Mouse (Mus musculus): ENCODE data around the gene Tmem120b. TPM values are rescaled to one million over a fixed set of nuclear protein-coding genes. Genes with fewer than 3 reads are reported as not detected.

The Tmem120b gene
- total and polyA plus RNA-seq, 3 experiments: 5.6 to 6.8 TPM; not detected in 1

DNA sequence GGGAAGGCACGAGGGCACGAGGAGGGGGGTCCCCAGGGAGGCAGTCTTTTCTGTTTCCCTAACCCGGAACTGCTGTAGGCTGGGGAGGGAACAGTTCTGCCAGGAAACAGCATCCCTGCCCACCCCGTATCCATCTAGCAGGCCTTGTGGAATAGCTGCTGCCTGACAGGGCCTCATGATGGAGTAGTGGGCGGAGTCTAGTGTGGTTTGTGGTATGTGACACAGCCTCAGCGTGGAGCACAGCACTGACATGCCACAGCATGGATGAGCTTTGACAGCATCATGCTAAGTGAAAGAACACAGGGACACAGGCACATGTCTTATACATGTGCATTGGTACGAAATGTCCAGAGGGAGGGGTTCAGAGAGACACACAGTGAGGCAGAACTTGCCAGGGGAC is 34.2 kb downstream of the Tmem120b start:
- no peak overlapping the region for H3K4me3 ChIP-seq (ENCODE audit: control insufficient read depth in 1 of 2, insufficient read depth in 1 of 2, low read depth in 2 of 2, low read length in 2 of 2)
- no peaks in the 10 kb centered on the region; a peak in 1 of 4 replicates for H3K36me3 ChIP-seq (ENCODE audit: control insufficient read depth in 1 of 2, insufficient read depth in 2 of 2, low read length in 2 of 2)
- H3K79me2 ChIP-seq (ENCODE audit: control insufficient read depth, insufficient read depth, low read length, poor library complexity): no peaks in the 10 kb centered on the region

DNA sequence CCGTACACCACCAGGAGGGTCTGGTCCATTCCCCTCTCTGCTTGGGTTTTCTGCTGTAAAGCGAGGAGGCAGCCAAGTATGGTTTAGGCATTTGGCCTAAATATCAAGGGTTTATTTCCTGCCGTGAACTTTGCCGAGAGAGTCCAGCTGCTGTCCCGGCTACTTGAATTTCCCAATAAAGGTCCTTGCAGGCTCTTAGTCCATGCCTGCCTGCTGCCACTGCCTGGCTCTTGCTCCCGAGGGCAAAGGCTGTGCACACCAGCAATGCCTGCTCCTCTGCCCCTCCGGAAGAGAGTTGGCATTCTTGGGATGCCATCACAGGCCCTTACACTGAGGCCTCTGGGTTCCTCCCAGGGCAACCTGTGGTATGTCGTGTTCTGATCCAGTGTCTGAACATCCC is 35.3 kb downstream of the Tmem120b start:
- no peaks in the 10 kb centered on the region for H3K4me1 ChIP-seq (ENCODE audit: control insufficient read depth in 1 of 2, insufficient read depth in 2 of 2, low read length in 2 of 2)
- no peak overlapping the region for H3K9ac ChIP-seq (ENCODE audit: control insufficient read depth, low read depth, low read length, poor library complexity, severe bottlenecking)
- H3K27me3 ChIP-seq (ENCODE audit: control insufficient read depth in 1 of 2, insufficient read depth in 2 of 2, low read length in 2 of 2): no peaks in the 10 kb centered on the region
- H3K27ac ChIP-seq (ENCODE audit: control insufficient read depth, low read depth, low read length): no peak overlapping the region
- no peaks in the 10 kb centered on the region for H3K9me3 ChIP-seq (replicated peaks; ENCODE audit: insufficient read depth, low read length)
- no peak for TF ChIP-seq UBTF (IDR thresholded peaks at IDR 0.05; ENCODE audit: borderline replicate concordance, insufficient read depth, low read depth, low read length)
- no peak for TF ChIP-seq CHD1 (IDR thresholded peaks at IDR 0.05; ENCODE audit: low read depth, low read length)
- no peak for TF ChIP-seq RAD21 (IDR thresholded peaks at IDR 0.05; ENCODE audit: low read depth, low read length)
- no peak for TF ChIP-seq MAZ (IDR thresholded peaks at IDR 0.05; ENCODE audit: low read depth, low read length)
- TF ChIP-seq ZMIZ1 (IDR thresholded peaks at IDR 0.05; ENCODE audit: low read depth, low read length): no peak
- TF ChIP-seq E2F4 (IDR thresholded peaks at IDR 0.05; ENCODE audit: borderline replicate concordance, low read depth, low read length): no peak
- TF ChIP-seq MYC (IDR thresholded peaks at IDR 0.05; ENCODE audit: low read depth, low read length): no peak
- no peak for TF ChIP-seq KAT2A (conservative IDR thresholded peaks at IDR 0.05; ENCODE audit: low read depth, low read length)
- no peak for TF ChIP-seq GATA1 (IDR thresholded peaks at IDR 0.05; ENCODE audit: low read depth, low read length)
- no peak for TF ChIP-seq ZKSCAN1 (IDR thresholded peaks at IDR 0.05; ENCODE audit: low read depth, low read length)
- no peak for TF ChIP-seq NRF1 (IDR thresholded peaks at IDR 0.05; ENCODE audit: insufficient read depth, low read depth, low read length, poor library complexity, severe bottlenecking)
- TF ChIP-seq HCFC1 (IDR thresholded peaks at IDR 0.05; ENCODE audit: low read depth, low read length): no peak
- TF ChIP-seq ETS1 (IDR thresholded peaks at IDR 0.05; ENCODE audit: low read depth, low read length): no peak
- no peak for TF ChIP-seq MAX (IDR thresholded peaks at IDR 0.05; ENCODE audit: low read length)
- TF ChIP-seq NELFE (IDR thresholded peaks at IDR 0.05; ENCODE audit: low read depth, low read length): no peak
- no peak for TF ChIP-seq CHD2 (IDR thresholded peaks at IDR 0.05; ENCODE audit: low read length)
- no peak for TF ChIP-seq MXI1 (IDR thresholded peaks at IDR 0.05; ENCODE audit: low read depth, low read length)
- no peak for DNase-seq (ENCODE audit: low read depth, low spot score)
- no peaks in the 10 kb centered on the region for H3K79me2 ChIP-seq (ENCODE audit: control insufficient read depth, insufficient read depth, low read length, poor library complexity)
- H3K36me3 ChIP-seq (ENCODE audit: control insufficient read depth in 1 of 2, insufficient read depth in 2 of 2, low read length in 2 of 2): no peaks in the 10 kb centered on the region; a peak in 1 of 4 replicates
- no peak overlapping the region for H3K4me3 ChIP-seq (ENCODE audit: control insufficient read depth in 1 of 2, insufficient read depth in 1 of 2, low read depth in 2 of 2, low read length in 2 of 2)

More for the DNA sequence above, 34.2 kb downstream of the Tmem120b start:
- Histone ChIP-seq H3K4me1 (ENCODE audit: control insufficient read depth in 1 of 2, insufficient read depth in 2 of 2, low read length in 2 of 2) (no peaks in the 10 kb centered on the region), H3K27ac (ENCODE audit: control insufficient read depth, low read depth, low read length) (no peak overlapping the region), H3K27me3 (ENCODE audit: control insufficient read depth in 1 of 2, insufficient read depth in 2 of 2, low read length in 2 of 2) (no peaks in the 10 kb centered on the region), H3K9ac (ENCODE audit: control insufficient read depth, low read depth, low read length, poor library complexity, severe bottlenecking) (no peak overlapping the region), H3K9me3 (replicated peaks; ENCODE audit: insufficient read depth, low read length) (no peaks in the 10 kb centered on the region)
- no peak for TF ChIP-seq SIN3A (IDR thresholded peaks at IDR 0.05; ENCODE audit: low read length)
- DNase-seq (ENCODE audit: low read depth, low spot score): no peak
